Comparison of ENCODE assay signal across 8 mouse cellular contexts in genomic region chr15:91609713-91610112, GRCm38 (mm10). TPM values are rescaled to one million over a fixed set of nuclear protein-coding genes. Genes with fewer than 3 reads are reported as not detected.
DNase-seq lines count a peak whose midpoint lies in the region; ATAC-seq and TF ChIP-seq lines count a peak whose summit lies in the region.

No protein-coding gene starts in this region.

- no peaks in the 10 kb centered on the region for H3K4me1 ChIP-seq in kidney, embryonic 16.5 days (ENCODE audit: insufficient read depth, low read length)
- H3K4me1 ChIP-seq in cortical plate, adult 2 months (ENCODE audit: control insufficient read depth, insufficient read depth, low read length): peaks cover 5% of the 10 kb centered on the region
- H3K4me1 ChIP-seq in kidney, adult 2 months (ENCODE audit: control insufficient read depth, insufficient read depth, low read length): no peaks in the 10 kb centered on the region; the same call in 1 of the 2 replicates
- H3K4me1 ChIP-seq in lung, adult 2 months (ENCODE audit: control insufficient read depth, insufficient read depth, low read length): peaks cover 3% of the 10 kb centered on the region; the same call in 1 of the 2 replicates

- H3K27ac ChIP-seq in kidney, embryonic 16.5 days (ENCODE audit: low read length): no peak overlapping the region
- no peak overlapping the region for H3K27ac ChIP-seq in cortical plate, adult 2 months (ENCODE audit: insufficient read depth, low read length)
- no peak overlapping the region for H3K27ac ChIP-seq in kidney, adult 2 months (ENCODE audit: insufficient read depth, low read depth, low read length)

- no peak for ATAC-seq in kidney, embryonic 16.5 days (ENCODE audit: low FRiP score, low TSS enrichment)

- no peak for TF ChIP-seq POLR2A in cortical plate, adult 2 months (IDR thresholded peaks at IDR 0.05; ENCODE audit: extremely low read depth, insufficient read depth, low read length)
- TF ChIP-seq POLR2A in kidney, adult 2 months (IDR thresholded peaks at IDR 0.05; ENCODE audit: low read depth, low read length): no peak
- no peak for TF ChIP-seq POLR2A in lung, adult 2 months (IDR thresholded peaks at IDR 0.05; ENCODE audit: borderline replicate concordance, extremely low read depth, low read depth, low read length)

- WGBS in kidney, embryonic 16.5 days: 23% methylated on average over 8 of the region's 8 CpGs
- 17% methylated on average over 8 of the region's 8 CpGs for WGBS in kidney, adult 2 months
- WGBS in lung, adult 2 months: 13% methylated on average over 8 of the region's 8 CpGs

- H3K9me3 ChIP-seq in kidney, embryonic 16.5 days (ENCODE audit: low read length): no peaks in the 10 kb centered on the region

- no peaks in the 10 kb centered on the region for H3K27me3 ChIP-seq in kidney, embryonic 16.5 days (ENCODE audit: insufficient read depth, low read length)
- H3K27me3 ChIP-seq in kidney, adult 2 months (replicated peaks; ENCODE audit: control insufficient read depth, insufficient read depth, low read length): no peaks in the 10 kb centered on the region

- H3K36me3 ChIP-seq in kidney, embryonic 16.5 days (ENCODE audit: insufficient read depth, low read length): no peaks in the 10 kb centered on the region
- no peaks in the 10 kb centered on the region for H3K36me3 ChIP-seq in kidney, adult 2 months (ENCODE audit: control insufficient read depth, insufficient read depth, low read length)

- H3K4me3 ChIP-seq in kidney, embryonic 16.5 days (ENCODE audit: low read length): no peak overlapping the region
- H3K4me3 ChIP-seq in cortical plate, adult 2 months (ENCODE audit: insufficient read depth, low read length): no peak overlapping the region
- H3K4me3 ChIP-seq in kidney, adult 2 months (ENCODE audit: insufficient read depth, low read depth, low read length): no peak overlapping the region
- H3K4me3 ChIP-seq in lung, adult 2 months (replicated peaks; ENCODE audit: extremely low read depth, low read depth, low read length): no peak overlapping the region

- peak; percentile 55 for TF ChIP-seq CTCF in cortical plate, adult 2 months (IDR thresholded peaks at IDR 0.05; ENCODE audit: extremely low read depth, insufficient read depth, low read length)
- peak; percentile 62 for TF ChIP-seq CTCF in kidney, adult 2 months (conservative IDR thresholded peaks at IDR 0.05; ENCODE audit: insufficient read depth, insufficient read length, low read depth, low read length)
- peak; percentile 54 for TF ChIP-seq CTCF in lung, adult 2 months (IDR thresholded peaks at IDR 0.05; ENCODE audit: insufficient read depth, low read length)

- no peak overlapping the region for H3K4me2 ChIP-seq in kidney, embryonic 16.5 days (replicated peaks; ENCODE audit: low read depth, low read length)

- peak; percentile 75 for DNase-seq in kidney, adult 18-20 months
- DNase-seq in adrenal gland, adult 18-20 months (ENCODE audit: low spot score in 2 of 2): peak; percentile 65 to 74
- peak; percentile 76 for DNase-seq in kidney, adult 2 months
- DNase-seq in lung, adult 2 months: peak; percentile 68
- DNase-seq in right cerebral cortex, postnatal 14 days: peak; percentile 79
- peak; percentile 5 for DNase-seq in yolk sac, embryonic 10.5 days (ENCODE audit: low spot score)

- H3K9ac ChIP-seq in kidney, embryonic 16.5 days (replicated peaks; ENCODE audit: low read length): no peak overlapping the region

RNA-seq across cellular contexts. Expression of gene Slc2a13, which starts 36.7 kb away (rescaled TPM):
- 1.7 and 1.9 TPM in 2 replicates for polyA plus RNA-seq in kidney, embryonic 16.5 days (2015; fragmentation: Nextera tagmentation; extraction: Ambion mirVana)
- total RNA-seq in adrenal gland, adult 18-20 months (2021): 1 to 10 TPM; 3.6 to 3.9 TPM
- 38.6 and 42.7 TPM in 2 replicates for polyA plus RNA-seq in cortical plate, adult 2 months (2012; rRNA removed)
- polyA plus RNA-seq in kidney, adult 2 months (2012; rRNA removed): 1.5 and 1.7 TPM in 2 replicates
- 1.6 and 2.0 TPM in 2 replicates for polyA plus RNA-seq in lung, adult 2 months (2012; rRNA removed)

Comparison
In these comparisons a context has a peak if more than half of its experiments do, and no peak if none do; other contexts are left out.
1. DNase-seq: peak in every context shown above with its lines; median percentile 79 in right cerebral cortex, postnatal 14 days; 76 in kidney, adult 2 months; 75 in kidney, adult 18-20 months; 70 in adrenal gland, adult 18-20 months; 68 in lung, adult 2 months; 5 in yolk sac, embryonic 10.5 days.
2. RNA of gene Slc2a13, which starts 36.7 kb away (polyA plus RNA-seq): 38.6 to 42.7 TPM in cortical plate, adult 2 months; 1.6 to 2.0 TPM in lung, adult 2 months, 1.7 to 1.9 TPM in kidney, embryonic 16.5 days and 1.5 to 1.7 TPM in kidney, adult 2 months; every median in the first group is over 10 times any median in the second.
3. Peak in every context shown above with its lines, with median percentiles within 50 percentile points of each other: CTCF ChIP-seq.